Mouse (Mus musculus) hindbrain, embryonic 16.5 days (tissue): ENCODE results near the gene Cdhr1. TPM values are rescaled to one million over a fixed set of nuclear protein-coding genes. Genes with fewer than 3 reads are reported as not detected.

Experiments used
- ATAC-seq: fragments of 200-750 bp; cut with Nextera tagmentation; 2 replicates; pipeline ENCODE4 v1.8.0; 2017; ENCODE audit warnings: moderate TSS enrichment, moderate library complexity
- H3K27ac ChIP-seq: fragments of 300-500 bp; sonication (generic); 2 replicates; pipeline ENCODE4 v1.5.1; 2014; ENCODE audit warnings: low read depth, mild to moderate bottlenecking, control low read depth, low read length, moderate library complexity
- H3K27me3 ChIP-seq: fragments of 300-500 bp; sonication (generic); replicated peaks from 2 replicates; pipeline ENCODE4 v1.6.1; 2014; ENCODE audit warnings: low read length; ENCODE audit not compliant: control insufficient read depth, insufficient read depth
- H3K36me3 ChIP-seq: fragments of 300-500 bp; sonication (generic); 2 replicates; pipeline ENCODE4 v1.6.1; 2014; ENCODE audit warnings: mild to moderate bottlenecking, low read length, moderate library complexity, mixed read lengths; ENCODE audit not compliant: control insufficient read depth, insufficient read depth
- H3K4me1 ChIP-seq: fragments of 300-500 bp; sonication (generic); 2 replicates; pipeline ENCODE4 v1.6.1; 2014; ENCODE audit warnings: low read depth, low read length; ENCODE audit not compliant: control insufficient read depth, insufficient read depth
- H3K4me2 ChIP-seq: fragments of 300-500 bp; sonication (generic); 2 replicates; pipeline ENCODE4 v1.6.1; 2014; ENCODE audit warnings: mild to moderate bottlenecking, low read length, control low read depth, moderate library complexity
- H3K4me3 ChIP-seq: fragments of 300-500 bp; sonication (generic); 2 replicates; pipeline ENCODE4 v1.5.1; 2014; ENCODE audit warnings: mild to moderate bottlenecking, low read length, control low read depth, moderate library complexity
- H3K9ac ChIP-seq: fragments of 300-500 bp; sonication (generic); 2 replicates; pipeline ENCODE4 v1.6.1; 2014; ENCODE audit warnings: low read depth, mild to moderate bottlenecking, control low read depth, low read length, moderate library complexity
- H3K9me3 ChIP-seq: fragments of 300-500 bp; sonication (generic); 2 replicates; pipeline ENCODE4 v1.6.1; 2014; ENCODE audit warnings: mild to moderate bottlenecking, low read length, moderate library complexity; ENCODE audit not compliant: control insufficient read depth
- WGBS: fragments of 180-500 bp; shearing (Covaris S2); extraction: QIAGEN DNeasy Blood & Tissue Kit; methylation state at CpG from one replicate; pipeline ENCODE4 v1.1.7; 2014; 5-methylcytosine and 5-hydroxymethylcytosine counted together
- polyA plus RNA-seq: library from polyadenylated mRNA; unstranded; fragments of >200 nt; fragmentation: Nextera tagmentation; extraction: Ambion mirVana; gene quantifications from 2 replicates; pipeline ENCODE4 v1.2.1, GENCODE M21; 2015

Cdhr1 gene
- polyA plus RNA-seq, 1 experiment from 2014 or later = 6.2 TPM

DNA sequence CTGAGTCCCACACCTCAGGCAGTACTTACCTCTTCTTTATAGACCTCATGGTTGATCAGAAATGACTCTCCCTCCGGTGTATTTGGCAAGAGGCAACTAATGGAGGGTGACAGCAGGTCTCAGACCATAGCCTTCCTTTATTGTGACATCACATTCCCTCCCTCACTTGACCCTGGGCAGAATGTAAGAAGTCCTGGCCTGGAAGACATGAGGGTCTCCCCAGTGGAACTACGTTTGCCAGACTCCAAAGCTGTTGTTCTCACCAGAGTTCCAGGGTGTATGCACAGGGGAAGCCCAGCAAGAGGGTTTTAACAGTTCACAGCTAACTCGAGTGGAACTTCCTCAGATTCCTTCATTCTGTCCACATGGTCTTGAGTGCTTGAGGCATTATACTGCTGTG is 15.8 kb upstream of the Cdhr1 start, which contains the start of gene 2610528A11Rik:
Gene 2610528A11Rik (minus strand): TSS at position 101 of the 400 bp plus-strand sequence.
- Histone ChIP-seq H3K4me3 (no peak within 1 kb of the TSS), H3K27me3 (no peaks in the 10 kb centered on the region), H3K4me1 (no peaks in the 10 kb centered on the region), H3K4me2 (no peak within 1 kb of the TSS), H3K27ac (no peak within 1 kb of the TSS), H3K9me3 (no peaks in the 10 kb centered on the region), H3K36me3 (no peaks in the 10 kb centered on the region), H3K9ac (no peak within 1 kb of the TSS)
- WGBS = 59% methylated on average over 3 of the region's 3 CpGs
- no peak for ATAC-seq

DNA sequence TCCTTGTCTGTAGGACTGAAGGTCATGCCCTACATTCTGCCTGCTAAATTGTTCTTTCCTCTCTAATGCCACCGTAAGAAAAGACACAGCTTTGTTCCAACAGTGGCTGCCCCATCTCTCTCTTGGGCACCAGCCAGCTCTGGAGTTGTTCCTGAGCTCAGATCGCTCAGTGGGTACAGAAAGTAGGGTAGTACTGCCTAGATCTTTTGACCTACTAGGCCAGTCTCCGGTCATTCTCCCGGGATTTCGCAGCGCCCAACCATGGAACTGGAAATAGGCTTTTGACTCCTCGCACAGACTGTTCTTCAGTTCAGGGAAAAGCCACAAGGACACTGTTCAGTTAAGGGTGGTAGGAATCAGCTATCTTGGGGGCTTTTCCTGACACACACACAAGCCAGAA is 14.8 kb upstream of the Cdhr1 start:
- Histone ChIP-seq H3K36me3 (no peaks in the 10 kb centered on the region), H3K4me3 (no peak overlapping the region), H3K4me1 (no peaks in the 10 kb centered on the region), H3K9me3 (no peaks in the 10 kb centered on the region), H3K9ac (no peak overlapping the region), H3K27ac (no peak overlapping the region), H3K27me3 (no peaks in the 10 kb centered on the region), H3K4me2 (no peak overlapping the region)
- 87% methylated on average over 7 of the region's 7 CpGs for WGBS
- no peak for ATAC-seq

DNA sequence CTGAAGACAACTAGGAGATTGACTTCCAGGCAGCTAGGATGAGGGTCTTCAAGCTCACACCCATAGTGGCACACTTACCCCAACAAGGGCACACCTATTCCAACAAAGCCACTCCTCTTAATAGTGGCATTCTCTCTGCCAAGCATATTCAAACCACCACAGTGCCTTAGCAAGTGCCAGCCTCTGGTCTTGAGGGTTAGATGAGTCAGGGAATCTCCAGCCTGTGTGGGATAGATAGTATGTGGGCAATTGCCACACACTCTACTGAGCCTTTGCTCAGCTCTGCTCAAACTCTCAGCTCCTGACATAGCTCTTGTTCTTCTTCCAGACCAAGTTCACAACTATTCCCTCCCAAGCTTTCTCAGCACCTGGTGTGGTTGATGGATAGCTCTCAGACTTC is 13.2 kb upstream of the Cdhr1 start:
- Histone ChIP-seq H3K9ac (no peak overlapping the region), H3K4me1 (no peaks in the 10 kb centered on the region), H3K9me3 (no peaks in the 10 kb centered on the region), H3K4me2 (no peak overlapping the region), H3K36me3 (no peaks in the 10 kb centered on the region), H3K27ac (no peak overlapping the region), H3K4me3 (no peak overlapping the region), H3K27me3 (no peaks in the 10 kb centered on the region)
- no peak for ATAC-seq

DNA sequence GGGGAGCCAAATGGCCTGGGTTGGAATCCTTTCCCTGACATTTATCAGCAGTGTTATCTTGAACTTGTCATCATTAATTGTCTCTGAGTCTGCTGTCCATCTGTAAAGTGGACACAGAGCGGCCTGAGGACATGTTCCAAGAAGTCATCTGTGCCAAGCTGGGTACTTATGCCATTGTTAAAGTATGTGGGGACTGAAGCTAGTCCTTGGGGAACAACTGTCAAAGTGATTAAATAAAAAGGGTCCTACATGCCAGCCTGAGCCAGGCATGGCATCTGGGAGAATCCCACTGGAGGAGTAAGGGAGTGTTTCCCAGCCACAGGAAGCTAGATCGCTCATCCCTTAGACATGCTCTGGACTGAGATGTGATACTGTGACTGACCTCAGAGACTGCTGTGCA is 12.3 kb upstream of the Cdhr1 start:
- H3K4me1 ChIP-seq = no peaks in the 10 kb centered on the region
- no peak overlapping the region for H3K9ac ChIP-seq
- no peak overlapping the region for H3K4me3 ChIP-seq
- no peak overlapping the region for H3K27ac ChIP-seq
- no peaks in the 10 kb centered on the region for H3K36me3 ChIP-seq
- H3K4me2 ChIP-seq = no peak overlapping the region
- H3K9me3 ChIP-seq = no peaks in the 10 kb centered on the region
- WGBS = 84% methylated on average over 2 of the region's 2 CpGs
- ATAC-seq = peak; percentile 58
- no peaks in the 10 kb centered on the region for H3K27me3 ChIP-seq

DNA sequence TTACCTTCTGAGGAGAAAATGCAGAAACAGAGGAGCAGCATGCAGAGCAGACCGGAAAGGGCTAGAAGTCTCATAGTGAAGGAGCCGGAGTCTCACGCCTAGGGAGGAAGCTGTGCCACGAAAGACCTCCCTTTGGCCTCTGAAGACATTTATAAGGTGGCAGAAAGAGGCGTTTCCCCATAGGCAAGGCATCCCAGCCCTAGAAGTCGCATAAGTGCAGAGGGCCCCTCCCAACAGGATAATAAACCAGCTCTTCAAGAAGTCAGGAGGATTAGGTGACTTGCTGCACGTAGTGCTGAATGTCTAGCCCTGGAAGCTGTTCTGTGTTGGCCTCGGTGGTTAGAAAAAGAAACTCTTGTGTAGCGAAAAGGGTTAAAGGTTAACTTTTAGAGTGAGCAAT is 11.8 kb upstream of the Cdhr1 start:
- no peak overlapping the region for H3K4me2 ChIP-seq
- no peaks in the 10 kb centered on the region for H3K4me1 ChIP-seq
- no peak for ATAC-seq
- H3K27ac ChIP-seq = no peak overlapping the region
- no peak overlapping the region for H3K4me3 ChIP-seq
- no peaks in the 10 kb centered on the region for H3K27me3 ChIP-seq
- no peaks in the 10 kb centered on the region for H3K36me3 ChIP-seq
- 76% methylated on average over 9 of the region's 9 CpGs for WGBS
- H3K9me3 ChIP-seq = no peaks in the 10 kb centered on the region
- no peak overlapping the region for H3K9ac ChIP-seq

DNA sequence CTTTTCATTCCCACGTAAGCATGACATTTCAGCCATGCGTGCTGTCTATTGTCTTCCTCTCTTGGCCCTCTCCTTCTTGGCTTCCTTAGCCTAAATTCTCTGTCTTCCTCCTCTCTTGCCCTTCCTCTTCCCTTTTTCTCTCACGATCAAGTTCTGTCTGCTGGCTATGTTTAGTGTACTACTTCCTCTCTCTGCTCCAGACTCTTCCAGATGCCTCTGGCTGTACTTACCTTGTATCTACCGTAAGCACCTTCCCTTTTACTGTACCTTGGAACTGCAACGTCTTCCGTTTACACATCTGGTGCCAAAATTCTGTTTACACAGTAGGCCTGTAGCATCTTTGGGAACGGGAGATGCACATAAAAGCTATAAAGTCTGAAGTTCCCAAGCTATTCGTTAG is 11.3 kb upstream of the Cdhr1 start:
- Histone ChIP-seq H3K9ac (no peak overlapping the region), H3K4me1 (no peaks in the 10 kb centered on the region), H3K4me3 (no peak overlapping the region), H3K27me3 (no peaks in the 10 kb centered on the region), H3K36me3 (no peaks in the 10 kb centered on the region), H3K4me2 (no peak overlapping the region), H3K9me3 (no peaks in the 10 kb centered on the region), H3K27ac (no peak overlapping the region)
- ATAC-seq = no peak
- 87% methylated on average over 8 of the region's 8 CpGs for WGBS

DNA sequence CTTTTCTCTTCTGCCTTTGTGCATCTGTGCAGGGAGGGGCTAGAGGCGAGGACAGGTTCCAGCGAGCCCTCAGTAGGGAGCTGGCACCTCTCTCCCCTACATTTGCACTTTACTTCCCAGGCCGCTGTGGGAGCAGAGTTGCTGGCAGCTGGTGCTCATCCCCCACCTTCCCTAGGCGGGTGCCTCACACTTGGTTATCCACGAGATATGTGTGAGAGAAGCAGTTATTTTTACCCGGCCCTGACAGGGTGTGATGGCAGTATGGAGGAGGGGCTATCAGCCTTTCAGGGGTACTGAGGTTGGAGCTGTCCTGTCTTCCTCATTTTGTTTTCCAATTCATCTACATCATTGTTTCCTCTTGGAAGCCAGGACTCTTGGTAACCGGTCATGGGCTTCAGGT is 7.7 kb upstream of the Cdhr1 start:
- H3K4me1 ChIP-seq = no peaks in the 10 kb centered on the region
- no peak overlapping the region for H3K27ac ChIP-seq
- no peaks in the 10 kb centered on the region for H3K27me3 ChIP-seq
- peak; percentile 43; the same call in 1 of the 2 replicates for ATAC-seq
- H3K36me3 ChIP-seq = no peaks in the 10 kb centered on the region
- H3K9ac ChIP-seq = no peak overlapping the region
- H3K9me3 ChIP-seq = no peaks in the 10 kb centered on the region
- no peak overlapping the region for H3K4me2 ChIP-seq
- no peak overlapping the region for H3K4me3 ChIP-seq
- WGBS = 34% methylated on average over 7 of the region's 7 CpGs

DNA sequence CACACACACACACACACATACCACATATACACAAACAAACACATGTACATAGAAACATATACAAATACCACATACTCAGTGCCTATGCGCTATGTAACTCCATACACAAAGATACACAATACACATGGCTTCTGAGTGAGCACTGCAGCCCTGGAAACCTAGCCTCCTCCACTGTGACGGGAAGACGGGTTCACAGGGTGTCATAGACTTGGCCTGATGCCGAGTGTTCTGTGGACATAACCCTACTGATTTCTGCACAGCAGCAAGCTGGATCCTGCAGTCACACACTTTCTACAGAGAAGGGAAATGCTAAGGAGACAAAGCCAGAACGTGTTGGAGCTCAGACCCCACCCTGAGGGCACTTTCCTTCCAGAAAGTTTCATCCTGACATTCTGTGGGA is 6.6 kb upstream of the Cdhr1 start:
- Histone ChIP-seq H3K4me2 (no peak overlapping the region), H3K36me3 (no peaks in the 10 kb centered on the region), H3K27ac (no peak overlapping the region), H3K9me3 (no peaks in the 10 kb centered on the region), H3K4me3 (no peak overlapping the region), H3K4me1 (no peaks in the 10 kb centered on the region), H3K27me3 (no peaks in the 10 kb centered on the region), H3K9ac (no peak overlapping the region)
- WGBS = 65% methylated on average over 5 of the region's 5 CpGs
- no peak for ATAC-seq

DNA sequence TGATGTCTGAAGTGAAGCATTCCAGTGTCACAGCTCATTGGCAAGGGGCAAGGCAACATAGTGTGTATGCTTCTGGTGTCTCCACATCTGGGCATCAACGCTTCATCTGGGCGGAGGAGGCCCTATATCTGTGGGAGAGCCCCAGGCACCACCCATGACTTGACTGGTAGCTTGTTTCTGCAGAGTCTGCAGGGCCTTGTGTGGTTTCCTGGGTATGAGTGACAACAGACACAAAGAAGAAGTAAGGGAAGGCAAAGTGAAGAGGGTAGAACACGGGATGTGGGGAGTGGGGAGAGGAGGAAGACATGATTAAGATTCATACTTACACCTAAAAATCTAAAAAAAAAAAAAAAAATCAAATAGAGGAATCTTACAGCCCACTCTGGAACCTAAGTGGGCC is 4.3 kb upstream of the Cdhr1 start:
- Histone ChIP-seq H3K4me1 (peaks cover 5% of the 10 kb centered on the region), H3K27ac (no peak overlapping the region), H3K36me3 (no peaks in the 10 kb centered on the region), H3K9me3 (no peaks in the 10 kb centered on the region), H3K9ac (no peak overlapping the region), H3K4me3 (no peak overlapping the region), H3K4me2 (no peak overlapping the region), H3K27me3 (no peaks in the 10 kb centered on the region)
- no peak for ATAC-seq
- WGBS = 76% methylated on average over 3 of the region's 3 CpGs

DNA sequence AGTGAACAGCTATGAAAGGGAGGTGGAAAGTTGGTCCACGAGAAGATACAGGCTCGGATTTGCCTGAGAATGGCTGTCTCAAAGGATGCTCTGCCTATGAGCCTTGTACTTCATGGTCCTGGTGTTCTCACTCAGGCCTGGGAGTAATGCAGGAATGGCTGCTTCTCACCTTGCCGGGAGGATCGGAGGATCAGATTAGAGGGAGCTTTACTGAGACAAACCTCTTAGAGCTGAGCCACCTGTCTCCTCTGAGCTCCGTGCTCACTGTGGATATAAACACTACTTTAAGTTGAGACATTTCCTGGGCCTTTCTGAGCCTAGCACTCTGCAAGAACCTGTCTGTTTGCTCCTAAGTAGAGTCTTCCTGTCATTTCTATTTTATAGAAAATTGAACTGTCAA is 3.4 kb upstream of the Cdhr1 start:
- no peak overlapping the region for H3K9ac ChIP-seq
- no peak for ATAC-seq
- H3K4me3 ChIP-seq = no peak overlapping the region
- H3K4me2 ChIP-seq = no peak overlapping the region
- no peaks in the 10 kb centered on the region for H3K9me3 ChIP-seq
- H3K27me3 ChIP-seq = no peaks in the 10 kb centered on the region
- peaks cover 5% of the 10 kb centered on the region for H3K4me1 ChIP-seq
- H3K27ac ChIP-seq = no peak overlapping the region
- WGBS = 78% methylated on average over 5 of the region's 5 CpGs
- H3K36me3 ChIP-seq = no peaks in the 10 kb centered on the region
